Mouse (Mus musculus): ENCODE measurements at regions not wholly inside any gene's neighbourhood (a gene's known extent, or its start where the extent isn't known, plus 50 kb on each side); places are given as distances from the start of the nearest gene placed in this dataset.

DNA sequence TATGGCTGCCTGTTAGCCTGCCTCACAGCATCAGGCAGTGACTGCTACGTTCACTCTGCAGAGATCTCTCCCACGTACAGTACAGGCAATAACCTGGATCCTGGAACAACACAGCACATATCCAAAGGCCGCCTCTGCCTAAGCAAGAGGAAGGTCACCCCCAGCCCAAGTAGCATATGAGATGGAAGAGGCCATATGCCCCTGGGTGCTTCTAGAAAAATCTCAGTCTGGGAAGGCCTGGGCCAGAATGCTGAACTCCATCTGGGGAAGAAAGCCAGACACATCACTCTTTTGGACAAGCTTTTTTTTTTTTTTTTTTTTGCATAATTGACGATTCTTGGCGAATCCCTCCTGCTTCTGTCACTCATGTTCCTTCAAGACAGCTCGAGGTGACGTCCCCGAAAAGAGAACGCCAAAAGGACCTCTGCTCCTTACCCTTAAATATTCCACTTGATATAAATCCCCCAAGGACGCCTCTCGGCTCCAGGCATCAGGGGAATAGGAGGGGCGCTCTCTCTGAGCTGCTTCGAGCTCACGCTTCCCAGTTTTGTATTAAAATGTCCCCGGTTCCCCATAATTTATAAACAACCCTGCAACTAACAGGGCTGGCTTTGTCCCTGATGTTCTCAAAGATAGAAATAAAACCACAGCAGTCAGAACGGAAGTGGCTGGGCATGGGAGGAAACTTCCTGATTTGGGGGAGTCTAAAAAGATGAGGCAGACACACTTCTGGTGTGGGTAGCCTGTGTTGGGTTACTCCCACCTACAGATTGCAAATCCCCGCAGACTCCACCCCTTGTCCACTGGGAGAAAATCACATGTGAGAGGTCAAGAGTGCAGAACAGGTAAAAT is 150.4 kb downstream of the Cryba4 start:
- Histone ChIP-seq H3K9me3 (replicated peaks; ENCODE audit: low read length) (peaks cover 89% of the 10 kb centered on the region), H3K9ac (ENCODE audit: insufficient read depth, low read depth) (no peak overlapping the region), H3K4me1 (ENCODE audit: control insufficient read depth in 1 of 2, insufficient read depth in 2 of 2) (no peaks in the 10 kb centered on the region), H3K36me3 (replicated peaks in 1 of 2; ENCODE audit: control insufficient read depth in 1 of 2, insufficient read depth in 1 of 2, low read length in 1 of 2) (no peaks in the 10 kb centered on the region), H3K4me2 (ENCODE audit: insufficient read depth, low read depth, poor library complexity, severe bottlenecking) (no peak overlapping the region), H3K27ac (ENCODE audit: insufficient read depth, low read depth) (no peak overlapping the region), H3K79me2 (replicated peaks; ENCODE audit: control insufficient read depth, extremely low read depth, insufficient read depth, poor library complexity, severe bottlenecking) (no peaks in the 10 kb centered on the region), H3K27me3 (replicated peaks) (no peaks in the 10 kb centered on the region), H3K4me3 (replicated peaks in 1 of 3; ENCODE audit: low read depth in 2 of 3, low read length in 2 of 3, poor library complexity in 1 of 3) (no peak overlapping the region)
- dilution Hi-C loops (cut with MboI; ENCODE audit: extremely low pct_ligation_motif_present, extremely low pct_unique_long_range_greater_than_20kb, low sequenced_read_pairs) (no loop called here), in situ Hi-C loops (cut with MboI; ENCODE audit: low pct_ligation_motif_present, low pct_unique_long_range_greater_than_20kb, low sequenced_read_pairs) (no loop called here)
- TF ChIP-seq MAFK (IDR thresholded peaks at IDR 0.05; ENCODE audit: insufficient replicate concordance, low read length), result no peak
- no peak for TF ChIP-seq SIN3A (IDR thresholded peaks at IDR 0.05; ENCODE audit: low read length)
- no peak for TF ChIP-seq SMC3 (IDR thresholded peaks at IDR 0.05; ENCODE audit: low read depth, low read length)
- TF ChIP-seq UBTF (IDR thresholded peaks at IDR 0.05; ENCODE audit: low read depth, low read length), result no peak
- no peak for TF ChIP-seq MEF2A (IDR thresholded peaks at IDR 0.05; ENCODE audit: borderline replicate concordance, low read depth, low read length)
- TF ChIP-seq ZC3H11A (IDR thresholded peaks at IDR 0.05; ENCODE audit: low read depth, low read length), result no peak
- no peak for TF ChIP-seq NELFE (IDR thresholded peaks at IDR 0.05; ENCODE audit: low read depth, low read length)
- no peak for TF ChIP-seq TCF12 (IDR thresholded peaks at IDR 0.05; ENCODE audit: low read depth, low read length)
- no peak for TF ChIP-seq JUN (IDR thresholded peaks at IDR 0.05; ENCODE audit: insufficient read depth, low read depth, low read length)
- TF ChIP-seq EP300 (IDR thresholded peaks at IDR 0.05; ENCODE audit: low read length), result no peak
- no peak for TF ChIP-seq RCOR1 (conservative IDR thresholded peaks at IDR 0.05; ENCODE audit: low read depth, low read length)
- no peak for TF ChIP-seq MXI1 (IDR thresholded peaks at IDR 0.05; ENCODE audit: low read depth, low read length)
- TF ChIP-seq JUND (conservative IDR thresholded peaks at IDR 0.05; ENCODE audit: low read depth, low read length), result no peak
- no peak for TF ChIP-seq POLR2AphosphoS2 (IDR thresholded peaks at IDR 0.05; ENCODE audit: low read depth, low read length)
- DNase-seq (ENCODE audit: extremely low read depth), result no peak

DNA sequence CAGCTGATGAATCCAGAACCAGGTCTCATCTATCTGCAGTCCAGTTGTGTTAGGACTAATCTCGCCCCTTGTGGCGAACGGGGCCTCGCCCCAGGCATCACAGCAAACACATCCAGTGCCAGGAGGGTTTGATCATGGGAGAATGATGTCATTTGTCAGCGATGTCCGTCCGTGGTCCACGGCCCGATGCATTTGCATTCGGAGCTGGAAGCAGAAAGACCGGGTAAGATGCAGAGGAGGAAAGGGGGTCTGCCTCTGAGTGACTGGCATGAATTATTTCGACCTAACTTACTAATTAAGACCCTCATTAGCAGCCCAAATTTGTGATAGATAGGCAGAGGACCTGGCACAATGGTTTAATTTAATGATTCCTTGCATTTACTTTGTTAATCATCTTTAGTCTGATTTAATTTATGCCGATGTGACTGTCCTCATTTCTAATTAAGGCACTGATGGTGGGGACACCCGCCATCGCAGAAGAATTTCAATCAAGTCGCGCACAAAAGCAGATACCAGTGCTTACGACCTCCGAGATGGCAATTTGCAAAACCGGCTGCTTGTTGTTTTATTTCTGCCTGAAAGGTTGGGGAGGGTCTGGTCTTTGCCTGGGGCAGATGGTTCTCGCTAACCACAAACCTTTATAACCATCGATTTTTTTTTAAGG is 141.9 kb downstream of the Cryba4 start:
- no peaks in the 10 kb centered on the region for H3K36me3 ChIP-seq (replicated peaks in 1 of 2; ENCODE audit: control insufficient read depth in 1 of 2, insufficient read depth in 1 of 2, low read length in 1 of 2)
- no peak overlapping the region for H3K4me3 ChIP-seq (replicated peaks in 1 of 3; ENCODE audit: low read depth in 2 of 3, low read length in 2 of 3, poor library complexity in 1 of 3)
- in situ Hi-C loops (cut with MboI; ENCODE audit: low pct_ligation_motif_present, low pct_unique_long_range_greater_than_20kb, low sequenced_read_pairs), result no loop called here
- no peaks in the 10 kb centered on the region for H3K27me3 ChIP-seq (replicated peaks)
- peaks cover 88% of the 10 kb centered on the region for H3K9me3 ChIP-seq (replicated peaks; ENCODE audit: low read length)
- H3K27ac ChIP-seq (ENCODE audit: insufficient read depth, low read depth), result no peak overlapping the region
- no peak for DNase-seq (ENCODE audit: extremely low read depth)
- no peaks in the 10 kb centered on the region for H3K79me2 ChIP-seq (replicated peaks; ENCODE audit: control insufficient read depth, extremely low read depth, insufficient read depth, poor library complexity, severe bottlenecking)
- dilution Hi-C loops (cut with MboI; ENCODE audit: extremely low pct_ligation_motif_present, extremely low pct_unique_long_range_greater_than_20kb, low sequenced_read_pairs), result no loop called here
- H3K4me1 ChIP-seq (ENCODE audit: control insufficient read depth in 1 of 2, insufficient read depth in 2 of 2), result no peaks in the 10 kb centered on the region
- H3K4me2 ChIP-seq (ENCODE audit: insufficient read depth, low read depth, poor library complexity, severe bottlenecking), result no peak overlapping the region
- H3K9ac ChIP-seq (ENCODE audit: insufficient read depth, low read depth), result no peak overlapping the region
- TF ChIP-seq MAX (IDR thresholded peaks at IDR 0.05; ENCODE audit: low read length), result no peak
- no peak for TF ChIP-seq TBP (conservative IDR thresholded peaks at IDR 0.05; ENCODE audit: low read depth, low read length)
- TF ChIP-seq NELFE (IDR thresholded peaks at IDR 0.05; ENCODE audit: low read depth, low read length), result no peak
- no peak for TF ChIP-seq NRF1 (IDR thresholded peaks at IDR 0.05; ENCODE audit: low read depth, low read length)
- TF ChIP-seq MYC (IDR thresholded peaks at IDR 0.05; ENCODE audit: low read depth, low read length), result no peak
- no peak for TF ChIP-seq PAX5 (IDR thresholded peaks at IDR 0.05; ENCODE audit: low read length)
- no peak for TF ChIP-seq ZNF384 (IDR thresholded peaks at IDR 0.05; ENCODE audit: low read depth, low read length)
- TF ChIP-seq USF2 (conservative IDR thresholded peaks at IDR 0.05; ENCODE audit: low read depth, low read length), result no peak
- no peak for TF ChIP-seq ZKSCAN1 (IDR thresholded peaks at IDR 0.05; ENCODE audit: borderline replicate concordance, low read depth, low read length)
- no peak for TF ChIP-seq GABPA (IDR thresholded peaks at IDR 0.05; ENCODE audit: insufficient replicate concordance, low read depth, low read length)
- TF ChIP-seq RCOR1 (conservative IDR thresholded peaks at IDR 0.05; ENCODE audit: low read depth, low read length), result no peak
- no peak for TF ChIP-seq HCFC1 (IDR thresholded peaks at IDR 0.05; ENCODE audit: low read depth, low read length)
- TF ChIP-seq MEF2A (IDR thresholded peaks at IDR 0.05; ENCODE audit: borderline replicate concordance, low read depth, low read length), result no peak
- TF ChIP-seq SMC3 (IDR thresholded peaks at IDR 0.05; ENCODE audit: low read depth, low read length), result no peak

Measured in CH12.LX (cell line).